Mouse (Mus musculus) heart, postnatal 0 days (tissue): Measurements from ENCODE around the gene Gfer. TPM values are rescaled to one million over a fixed set of nuclear protein-coding genes. Genes with fewer than 3 reads are reported as not detected.
A peak's percentile ranks its signal among the peaks of the same experiment; 100 is the strongest.

ENCODE experiments used
- ATAC-seq: fragments of 200-750 bp; cut with Nextera tagmentation; 2 replicates; pipeline ENCODE4 v1.8.0; 2017; ENCODE audit warnings: low read depth, moderate number of reproducible peaks, moderate library complexity; ENCODE audit not compliant: insufficient read depth
- DNase-seq: peaks from one replicate; pipeline ENCODE4 v3.0.0-alpha.2; 2016; ENCODE audit warnings: low spot score
- H3K27ac ChIP-seq: fragments of 300-500 bp; sonication (generic); 2 replicates; pipeline ENCODE4 v1.5.1; 2014; ENCODE audit warnings: low read depth, mild to moderate bottlenecking
- H3K27me3 ChIP-seq: fragments of 300-500 bp; sonication (generic); 2 replicates; pipeline ENCODE4 v1.6.1; 2014; ENCODE audit warnings: low read length, mixed read lengths; ENCODE audit not compliant: control insufficient read depth, insufficient read depth
- H3K36me3 ChIP-seq: fragments of 300-500 bp; sonication (generic); replicated peaks from 2 replicates; pipeline ENCODE4 v1.6.1; 2014; ENCODE audit warnings: low read length, mixed read lengths; ENCODE audit not compliant: control insufficient read depth, insufficient read depth
- H3K4me1 ChIP-seq: fragments of 300-500 bp; sonication (generic); 2 replicates; pipeline ENCODE4 v1.6.1; 2014; ENCODE audit warnings: antibody characterized with exemption; ENCODE audit not compliant: control insufficient read depth, insufficient read depth
- H3K4me2 ChIP-seq: fragments of 300-500 bp; sonication (generic); 2 replicates; pipeline ENCODE4 v1.6.1; 2014; ENCODE audit warnings: low read depth, mild to moderate bottlenecking, low read length, moderate library complexity
- H3K4me3 ChIP-seq: fragments of 300-500 bp; sonication (generic); 2 replicates; pipeline ENCODE4 v1.5.1; 2014; ENCODE audit warnings: low read depth, low read length
- H3K9ac ChIP-seq: fragments of 300-500 bp; sonication (generic); replicated peaks from 2 replicates; pipeline ENCODE4 v1.6.1; 2014; ENCODE audit warnings: low read depth, low read length, mixed read lengths
- H3K9me3 ChIP-seq: fragments of 300-500 bp; sonication (generic); replicated peaks from 2 replicates; pipeline ENCODE4 v1.6.1; 2016; ENCODE audit warnings: low read length; ENCODE audit not compliant: control insufficient read depth
- CTCF ChIP-seq: IDR thresholded peaks from 2 replicates; pipeline ENCODE4 v1.5.1; 2016; ENCODE audit warnings: antibody characterized with exemption, control low read depth, low read depth
- EP300 ChIP-seq: IDR thresholded peaks from 2 replicates; pipeline ENCODE4 v1.6.1; 2016; ENCODE audit warnings: antibody characterized with exemption, low read depth
- WGBS: fragments of 180-500 bp; shearing (Covaris S2); extraction: QIAGEN DNeasy Blood & Tissue Kit; methylation state at CpG from one replicate; pipeline ENCODE4 v1.1.7; 2014; 5-methylcytosine and 5-hydroxymethylcytosine counted together
- polyA plus RNA-seq: library from polyadenylated mRNA; unstranded; fragments of >200 nt; fragmentation: Nextera tagmentation; extraction: Ambion mirVana; gene quantifications from 2 replicates; pipeline ENCODE4 v1.2.1, GENCODE M21; 2015
- total RNA-seq: library from RNA; depleted of rRNA; stranded (reverse); fragments of >200 nt; gene quantifications from 2 replicates; pipeline ENCODE4 v1.2.3, GENCODE M21; 2014; ENCODE audit warnings: low replicate concordance

Gfer gene
- total and polyA plus RNA-seq, 2 experiments from 2014 or later: 25.1 to 31.6 TPM

DNA sequence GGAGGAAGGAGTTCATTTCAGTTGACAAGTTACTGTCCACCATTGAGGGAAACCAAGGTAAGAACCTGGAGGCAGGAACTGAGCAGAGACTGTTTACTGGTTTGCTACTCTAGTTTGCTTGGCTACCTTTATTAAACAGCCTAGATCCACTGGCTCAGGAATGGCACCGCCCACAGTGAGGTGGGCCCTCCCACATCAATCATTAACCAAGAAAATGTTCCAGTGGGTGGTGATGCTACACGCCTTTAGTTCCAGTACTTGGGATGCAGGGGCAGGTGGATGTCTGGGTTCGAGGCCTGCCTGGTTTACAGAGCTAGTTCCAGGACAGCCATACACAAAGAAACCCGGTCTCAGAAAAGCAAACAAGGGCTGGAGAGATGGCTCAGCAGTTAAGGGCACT lies 42.3 kb upstream of the Gfer start:
- no peaks in the 10 kb centered on the region for H3K9me3 ChIP-seq
- WGBS: 82% methylated on average over 4 of the region's 4 CpGs
- no peak overlapping the region for H3K4me3 ChIP-seq
- no peak overlapping the region for H3K27ac ChIP-seq
- H3K27me3 ChIP-seq: no peaks in the 10 kb centered on the region
- DNase-seq (no peak), ATAC-seq (no peak)
- TF ChIP-seq EP300: no peak
- no peak for TF ChIP-seq CTCF
- H3K4me1 ChIP-seq: peaks cover 20% of the 10 kb centered on the region
- H3K36me3 ChIP-seq: peaks cover 30% of the 10 kb centered on the region
- no peak overlapping the region for H3K4me2 ChIP-seq
- H3K9ac ChIP-seq: no peak overlapping the region

GRCm38 (mm10) chr17:24737135-24737810 lies 41.3 kb upstream of the Gfer start:
- Histone ChIP-seq H3K9ac (peak overlapping the region; percentile 77), H3K27ac (peak overlapping the region; percentile 84; the same call in 1 of the 2 replicates), H3K9me3 (no peaks in the 10 kb centered on the region), H3K4me1 (peaks cover 29% of the 10 kb centered on the region), H3K4me2 (peak overlapping the region; percentile 97), H3K27me3 (no peaks in the 10 kb centered on the region), H3K4me3 (peak overlapping the region; percentile 82), H3K36me3 (peaks cover 25% of the 10 kb centered on the region)
- DNase-seq (no peak), ATAC-seq (no peak)
- WGBS: 21% methylated on average over 8 of the region's 8 CpGs
- TF ChIP-seq CTCF: no peak
- no peak for TF ChIP-seq EP300

DNA sequence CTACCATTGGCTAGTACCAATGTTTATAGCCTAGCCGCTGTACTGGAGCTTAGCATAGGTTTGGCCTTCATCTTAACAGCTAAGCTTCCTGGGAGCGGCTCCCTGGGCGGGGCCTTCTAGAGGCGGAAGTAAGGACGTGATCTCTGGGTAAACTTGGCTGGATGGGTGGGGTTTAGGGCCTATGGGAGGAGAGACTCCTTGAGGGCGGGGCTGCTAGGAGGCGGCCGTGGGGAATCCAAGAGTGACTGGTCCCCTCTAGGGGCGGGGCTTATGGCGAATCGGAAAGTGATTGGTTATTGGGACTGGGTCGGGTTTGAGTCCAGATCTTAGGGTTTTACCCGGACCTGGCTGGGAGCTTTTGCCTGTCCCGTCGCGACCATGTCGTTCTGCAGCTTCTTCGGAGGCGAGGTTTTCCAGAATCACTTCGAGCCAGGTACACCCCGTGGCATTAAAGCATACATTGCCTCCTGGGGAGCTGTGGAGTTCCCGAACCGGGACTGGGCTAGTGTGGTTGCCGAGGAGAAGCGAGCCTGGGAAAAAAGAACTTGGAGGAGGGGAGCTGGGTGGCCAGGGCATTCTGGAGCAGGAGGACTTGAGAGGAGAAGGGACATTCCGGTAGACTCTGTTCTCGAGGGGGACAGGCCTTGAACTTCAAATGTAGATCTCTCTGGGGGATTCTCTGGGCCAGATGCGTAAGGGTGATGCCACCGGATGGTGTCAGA lies 40.5 kb upstream of the Gfer start, which contains the start of gene Msrb1:
Msrb1 (plus strand) TSS at position 313 of the 722 bp plus-strand sequence.
- no peaks in the 10 kb centered on the region for H3K27me3 ChIP-seq
- H3K9me3 ChIP-seq: no peaks in the 10 kb centered on the region
- H3K36me3 ChIP-seq: peaks cover 20% of the 10 kb centered on the region
- H3K4me1 ChIP-seq: peaks cover 37% of the 10 kb centered on the region
- DNase-seq: peak; percentile 98
- peak within 1 kb of the TSS; percentile 77 for H3K9ac ChIP-seq
- H3K4me3 ChIP-seq: peak within 1 kb of the TSS; percentile 82
- TF ChIP-seq EP300: no peak
- no peak for TF ChIP-seq CTCF
- peak; percentile 94 for ATAC-seq
- peak within 1 kb of the TSS; percentile 85 for H3K27ac ChIP-seq
- H3K4me2 ChIP-seq: peak within 1 kb of the TSS; percentile 97
- WGBS: 1% methylated on average over 29 of the region's 29 CpGs

DNA sequence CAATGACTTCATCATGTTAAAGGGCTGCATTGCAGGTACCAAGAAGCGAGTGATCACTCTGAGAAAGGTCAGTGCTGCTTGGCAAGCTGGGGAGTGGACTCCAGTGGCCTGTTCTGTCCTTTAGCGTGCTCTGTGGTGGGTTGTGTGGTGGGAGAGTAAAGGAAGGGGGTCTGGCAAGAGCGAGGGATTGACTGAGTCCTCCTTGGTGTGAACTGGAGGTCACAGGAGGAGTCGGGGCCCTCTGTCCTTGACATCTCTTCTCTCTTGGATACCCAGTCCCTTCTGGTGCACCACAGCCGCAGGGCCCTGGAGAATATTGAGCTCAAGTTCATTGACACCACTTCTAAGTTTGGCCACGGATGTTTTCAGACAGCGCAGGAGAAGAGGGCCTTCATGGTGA lies 39.5 kb upstream of the Gfer start:
- ATAC-seq: no peak
- H3K4me1 ChIP-seq: peaks cover 38% of the 10 kb centered on the region
- DNase-seq: no peak
- H3K4me3 ChIP-seq: no peak overlapping the region
- H3K27ac ChIP-seq: peak overlapping the region; percentile 85; the same call in 1 of the 2 replicates
- TF ChIP-seq EP300 (no peak), CTCF (no peak)
- no peak overlapping the region for H3K9ac ChIP-seq
- H3K36me3 ChIP-seq: peaks cover 11% of the 10 kb centered on the region
- no peaks in the 10 kb centered on the region for H3K27me3 ChIP-seq
- WGBS: 89% methylated on average over 7 of the region's 7 CpGs
- peak overlapping the region; percentile 97; the same call in 1 of the 2 replicates for H3K4me2 ChIP-seq
- no peaks in the 10 kb centered on the region for H3K9me3 ChIP-seq

- H3K36me3 ChIP-seq: peaks cover 2% of the 10 kb centered on the region; the same call in 1 of the 2 replicates
- TF ChIP-seq CTCF (no peak), EP300 (no peak)
- no peak for ATAC-seq
Observed at GRCm38 (mm10) chr17:24734513-24734912, 38.6 kb upstream of the Gfer start.

More at GRCm38 (mm10) chr17:24734513-24734912, 38.6 kb upstream of the Gfer start:
- Histone ChIP-seq H3K4me1 (peaks cover 38% of the 10 kb centered on the region), H3K9me3 (no peaks in the 10 kb centered on the region), H3K4me3 (no peak overlapping the region), H3K27me3 (no peaks in the 10 kb centered on the region), H3K4me2 (no peak overlapping the region), H3K9ac (no peak overlapping the region), H3K27ac (no peak overlapping the region)
- no peak for DNase-seq
- WGBS: 74% methylated on average over 1 of the region's 1 CpGs
